Comparison of ENCODE assay signal across 15 mouse cellular contexts in genomic region chr16:97701871-97702270, GRCm38 (mm10).
DNase-seq lines count a peak whose midpoint lies in the region; ATAC-seq lines count a peak whose summit lies in the region.
"Had no signal": no experiment of that assay in that cellular context is flagged by ENCODE, and none has a peak within 500 bp of the region (broad histone marks: within the 10 kb centered on the region; RNA-seq: fewer than 3 reads in every experiment).

No protein-coding gene starts in this region.

- WGBS in hindbrain, embryonic 16.5 days, result 42% methylated on average over 1 of the region's 1 CpGs
- 72% methylated on average over 1 of the region's 1 CpGs for WGBS in hindbrain, embryonic 13.5 days

- no peaks in the 10 kb centered on the region for H3K9me3 ChIP-seq in hindbrain, embryonic 16.5 days (ENCODE audit: control insufficient read depth, low read length)
- H3K9me3 ChIP-seq in hindbrain, embryonic 13.5 days, result no peaks in the 10 kb centered on the region
- H3K9me3 ChIP-seq: limb, embryonic 15.5 days had no signal

- DNase-seq in cerebellum, adult 11-12 months, result peak; percentile 10
- DNase-seq in cerebellum, adult 8-10 months, result no peak
- peak; percentile 31 for DNase-seq in adipocyte (ENCODE audit: low spot score)
- peak; percentile 17 to 31 for DNase-seq in cerebellum, postnatal 25 days
- no peak for DNase-seq in ovary, adult 18-20 months (ENCODE audit: low spot score)
- DNase-seq: lung, adult 18-20 months; right cerebral cortex, adult 18-20 months; spleen, adult 18-20 months had no signal

- H3K4me1 ChIP-seq in hindbrain, embryonic 16.5 days (ENCODE audit: control insufficient read depth, insufficient read depth, low read depth, low read length), result no peaks in the 10 kb centered on the region
- H3K4me1 ChIP-seq in hindbrain, embryonic 13.5 days (replicated peaks), result no peaks in the 10 kb centered on the region
- H3K4me1 ChIP-seq: limb, embryonic 15.5 days had no signal

- no peak overlapping the region for H3K27ac ChIP-seq in hindbrain, embryonic 16.5 days (ENCODE audit: low read depth, low read length)
- no peak overlapping the region for H3K27ac ChIP-seq in hindbrain, embryonic 13.5 days
- H3K27ac ChIP-seq: kidney, postnatal 0 days; limb, embryonic 15.5 days; stomach, postnatal 0 days had no signal

- H3K27me3 ChIP-seq in hindbrain, embryonic 16.5 days (replicated peaks; ENCODE audit: control insufficient read depth, insufficient read depth, low read length), result no peaks in the 10 kb centered on the region
- H3K27me3 ChIP-seq in hindbrain, embryonic 13.5 days, result no peaks in the 10 kb centered on the region
- H3K27me3 ChIP-seq: limb, embryonic 15.5 days; Patski had no signal

- no peak overlapping the region for H3K4me2 ChIP-seq in hindbrain, embryonic 16.5 days (ENCODE audit: low read length)
- H3K4me2 ChIP-seq in hindbrain, embryonic 13.5 days, result no peak overlapping the region
- H3K4me2 ChIP-seq: limb, embryonic 15.5 days had no signal

- H3K9ac ChIP-seq in hindbrain, embryonic 16.5 days (ENCODE audit: low read depth, low read length), result no peak overlapping the region
- no peak overlapping the region for H3K9ac ChIP-seq in hindbrain, embryonic 13.5 days
- H3K9ac ChIP-seq: limb, embryonic 15.5 days had no signal

- H3K4me3 ChIP-seq in hindbrain, embryonic 16.5 days (ENCODE audit: low read length), result no peak overlapping the region
- no peak overlapping the region for H3K4me3 ChIP-seq in hindbrain, embryonic 13.5 days
- H3K4me3 ChIP-seq: limb, embryonic 15.5 days had no signal

- H3K36me3 ChIP-seq in hindbrain, embryonic 16.5 days (ENCODE audit: control insufficient read depth, insufficient read depth, low read length), result no peaks in the 10 kb centered on the region
- H3K36me3 ChIP-seq in hindbrain, embryonic 13.5 days, result no peaks in the 10 kb centered on the region
- H3K36me3 ChIP-seq: limb, embryonic 15.5 days had no signal

- peak; percentile 76; the same call in 1 of the 2 replicates for ATAC-seq in hindbrain, embryonic 16.5 days
- no peak for ATAC-seq in hindbrain, embryonic 13.5 days (ENCODE audit: low FRiP score)
- ATAC-seq in megakaryocyte progenitor cell, adult 5-6 weeks (replicated peaks; ENCODE audit: poor library complexity), result no peak
- ATAC-seq: Patski had no signal

Comparison
In these comparisons a context has a peak if more than half of its experiments do, and no peak if none do; other contexts are left out.
1. DNase-seq: peak in cerebellum, adult 11-12 months (single experiment), adipocyte (single experiment) and cerebellum, postnatal 25 days (2 of 2); none in cerebellum, adult 8-10 months (single experiment) and ovary, adult 18-20 months (single experiment).